ENCODE assay signal across 13 mouse cellular contexts in genomic region chr8:89072968-89073382, GRCm38 (mm10). TPM values are rescaled to one million over a fixed set of nuclear protein-coding genes. Genes with fewer than 3 reads are reported as not detected.
DNase-seq lines count a peak whose midpoint lies in the region; ATAC-seq and TF ChIP-seq lines count a peak whose summit lies in the region.
"Had no signal": no experiment of that assay in that cellular context is flagged by ENCODE, and none has a peak within 500 bp of the region (broad histone marks: within the 10 kb centered on the region; RNA-seq: fewer than 3 reads in every experiment).

No protein-coding gene starts in this region.

- 12% methylated on average over 3 of the region's 3 CpGs for WGBS in kidney, embryonic 16.5 days
- 13% methylated on average over 3 of the region's 3 CpGs for WGBS in forebrain, embryonic 16.5 days
- WGBS in midbrain, embryonic 14.5 days = 13% methylated on average over 3 of the region's 3 CpGs
- 43% methylated on average over 3 of the region's 3 CpGs for WGBS in thymus, adult 2 months

- no peaks in the 10 kb centered on the region for H3K27me3 ChIP-seq in kidney, embryonic 16.5 days (ENCODE audit: insufficient read depth, low read length)
- H3K27me3 ChIP-seq in forebrain, embryonic 16.5 days (replicated peaks; ENCODE audit: control insufficient read depth, insufficient read depth, low read length) = no peaks in the 10 kb centered on the region
- no peaks in the 10 kb centered on the region for H3K27me3 ChIP-seq in midbrain, embryonic 14.5 days (ENCODE audit: control insufficient read depth, insufficient read depth, low read length)
- no peaks in the 10 kb centered on the region for H3K27me3 ChIP-seq in thymus, adult 2 months (ENCODE audit: control insufficient read depth, insufficient read depth, low read length)
- H3K27me3 ChIP-seq: heart, embryonic 12.5 days; intestine, embryonic 15.5 days had no signal

- no peak for TF ChIP-seq CTCF in thymus, adult 2 months (IDR thresholded peaks at IDR 0.05; ENCODE audit: borderline replicate concordance, control insufficient read depth, extremely low read depth, insufficient read depth, low read length, poor library complexity)

- H3K4me1 ChIP-seq in kidney, embryonic 16.5 days (ENCODE audit: insufficient read depth, low read length) = peaks cover 7% of the 10 kb centered on the region
- peaks cover 5 to 30% of the 10 kb centered on the region in 2 experiments for H3K4me1 ChIP-seq in ES-E14 (ENCODE audit: control insufficient read depth in 2 of 2, insufficient read depth in 2 of 2, low read length in 2 of 2, poor library complexity in 1 of 2)
- H3K4me1 ChIP-seq in forebrain, embryonic 16.5 days (replicated peaks; ENCODE audit: control insufficient read depth, insufficient read depth, low read length) = peaks cover 10% of the 10 kb centered on the region
- no peaks in the 10 kb centered on the region for H3K4me1 ChIP-seq in midbrain, embryonic 14.5 days (ENCODE audit: control insufficient read depth, insufficient read depth, low read length)
- H3K4me1 ChIP-seq in thymus, adult 2 months (replicated peaks; ENCODE audit: control insufficient read depth, insufficient read depth, low read length) = no peaks in the 10 kb centered on the region

- no peak for DNase-seq in kidney, adult 9 months
- DNase-seq in ES-E14 (ENCODE audit: low read depth, low spot score) = peak; percentile 28
- peak; percentile 47 for DNase-seq in midbrain, embryonic 14.5 days
- no peak for DNase-seq in thymus, adult 2 months
- no peak for DNase-seq in heart, adult 9 months (ENCODE audit: low spot score in 2 of 2)
- DNase-seq: lung, embryonic 14.5 days; right cerebral cortex, postnatal 14 days had no signal

- ATAC-seq in kidney, embryonic 16.5 days (ENCODE audit: low FRiP score, low TSS enrichment) = 0 out of 2 replicates have a peak, but pooled peaks have one; percentile 31
- peak; percentile 77 for ATAC-seq in forebrain, embryonic 16.5 days
- no peak for ATAC-seq in midbrain, embryonic 14.5 days (ENCODE audit: low FRiP score, low TSS enrichment)
- no peak for ATAC-seq in cerebellum, adult (ENCODE audit: insufficient number of reproducible peaks, low FRiP score, low TSS enrichment)
- ATAC-seq: intestine, embryonic 15.5 days had no signal

- no peaks in the 10 kb centered on the region for H3K9me3 ChIP-seq in kidney, embryonic 16.5 days (ENCODE audit: low read length)
- H3K9me3 ChIP-seq in ES-E14 (ENCODE audit: control insufficient read depth, insufficient read depth, low read depth, low read length) = no peaks in the 10 kb centered on the region
- no peaks in the 10 kb centered on the region for H3K9me3 ChIP-seq in forebrain, embryonic 16.5 days (ENCODE audit: control insufficient read depth, low read length)
- H3K9me3 ChIP-seq in midbrain, embryonic 14.5 days (ENCODE audit: control insufficient read depth, low read length) = no peaks in the 10 kb centered on the region
- H3K9me3 ChIP-seq: heart, embryonic 12.5 days; intestine, embryonic 15.5 days had no signal

- in situ Hi-C loops in ES-E14 (cut with MboI; ENCODE audit: low sequenced_read_pairs in 2 of 2, unreplicated experiment in 2 of 2) = no loop called here

- H3K27ac ChIP-seq in kidney, embryonic 16.5 days (ENCODE audit: low read length) = no peak overlapping the region
- H3K27ac ChIP-seq in ES-E14 (ENCODE audit: insufficient read depth, low read depth, low read length, poor library complexity, severe bottlenecking) = peak overlapping the region; percentile 90
- peak overlapping the region; percentile 43; the same call in 1 of the 2 replicates for H3K27ac ChIP-seq in forebrain, embryonic 16.5 days (ENCODE audit: low read length)
- H3K27ac ChIP-seq in midbrain, embryonic 14.5 days (replicated peaks; ENCODE audit: low read depth, low read length) = 0 out of 2 replicates have a peak overlapping the region, but pooled peaks have one; percentile 32
- H3K27ac ChIP-seq in thymus, adult 2 months (ENCODE audit: control insufficient read depth, insufficient read depth, low read length) = no peak overlapping the region
- H3K27ac ChIP-seq: intestine, embryonic 15.5 days had no signal

- no peak overlapping the region for H3K4me3 ChIP-seq in kidney, embryonic 16.5 days (ENCODE audit: low read length)
- H3K4me3 ChIP-seq in ES-E14 (ENCODE audit: insufficient read depth in 1 of 2, low read depth in 1 of 2, low read length in 2 of 2, poor library complexity in 1 of 2, severe bottlenecking in 1 of 2) = no peak overlapping the region
- H3K4me3 ChIP-seq in forebrain, embryonic 16.5 days (replicated peaks; ENCODE audit: low read length) = no peak overlapping the region
- no peak overlapping the region for H3K4me3 ChIP-seq in midbrain, embryonic 14.5 days (replicated peaks; ENCODE audit: low read depth, low read length)
- H3K4me3 ChIP-seq in thymus, adult 2 months (ENCODE audit: control insufficient read depth, insufficient read depth, low read length) = no peak overlapping the region
- H3K4me3 ChIP-seq: heart, embryonic 12.5 days; intestine, embryonic 15.5 days had no signal

- no peak overlapping the region for H3K9ac ChIP-seq in kidney, embryonic 16.5 days (replicated peaks; ENCODE audit: low read length)
- no peak overlapping the region for H3K9ac ChIP-seq in ES-E14 (ENCODE audit: insufficient read depth, low read depth, low read length, poor library complexity, severe bottlenecking)
- H3K9ac ChIP-seq in forebrain, embryonic 16.5 days (replicated peaks; ENCODE audit: low read depth, low read length) = no peak overlapping the region
- no peak overlapping the region for H3K9ac ChIP-seq in midbrain, embryonic 14.5 days (replicated peaks; ENCODE audit: low read length)
- H3K9ac ChIP-seq: heart, embryonic 12.5 days; intestine, embryonic 15.5 days; lung, embryonic 14.5 days had no signal

- no peak for TF ChIP-seq POLR2A in thymus, adult 2 months (IDR thresholded peaks at IDR 0.05; ENCODE audit: control insufficient read depth, extremely low read depth, insufficient read depth, low read length, poor library complexity)

- no peak overlapping the region for H3K4me2 ChIP-seq in kidney, embryonic 16.5 days (replicated peaks; ENCODE audit: low read depth, low read length)
- no peak overlapping the region for H3K4me2 ChIP-seq in forebrain, embryonic 16.5 days (ENCODE audit: low read length)
- H3K4me2 ChIP-seq in midbrain, embryonic 14.5 days (ENCODE audit: low read length) = no peak overlapping the region
- H3K4me2 ChIP-seq: heart, embryonic 12.5 days; intestine, embryonic 15.5 days; lung, embryonic 14.5 days had no signal

- no peaks in the 10 kb centered on the region for H3K36me3 ChIP-seq in kidney, embryonic 16.5 days (ENCODE audit: insufficient read depth, low read length)
- no peaks in the 10 kb centered on the region for H3K36me3 ChIP-seq in ES-E14 (ENCODE audit: control insufficient read depth, insufficient read depth, low read length, poor library complexity, severe bottlenecking)
- no peaks in the 10 kb centered on the region for H3K36me3 ChIP-seq in forebrain, embryonic 16.5 days (ENCODE audit: control insufficient read depth, insufficient read depth)
- H3K36me3 ChIP-seq in midbrain, embryonic 14.5 days (ENCODE audit: control insufficient read depth, insufficient read depth, low read length) = no peaks in the 10 kb centered on the region
- no peaks in the 10 kb centered on the region for H3K36me3 ChIP-seq in thymus, adult 2 months (ENCODE audit: control insufficient read depth, insufficient read depth, low read length)
- H3K36me3 ChIP-seq: heart, embryonic 12.5 days; intestine, embryonic 15.5 days had no signal

TF ChIP-seq in ES-E14, 5 proteins besides CTCF, POLR2A, EP300 and RAD21:
- no peak for TF ChIP-seq HCFC1 (IDR thresholded peaks at IDR 0.05; ENCODE audit: borderline replicate concordance, insufficient read depth, low read length)
- TF ChIP-seq ZNF384 (IDR thresholded peaks at IDR 0.05; ENCODE audit: low read depth, low read length) = no peak

RNA-seq across cellular contexts. Expression of gene Sall1, which starts 29.0 kb away (rescaled TPM):
- polyA plus RNA-seq in kidney, embryonic 16.5 days (2015; fragmentation: Nextera tagmentation; extraction: Ambion mirVana) = 38.7 and 44.4 TPM in 2 replicates
- total RNA-seq in ES-E14 (2012; rRNA removed) = 22.5 and 26.4 TPM in 2 replicates
- polyA plus RNA-seq in forebrain, embryonic 16.5 days (2015; fragmentation: Nextera tagmentation; extraction: Ambion mirVana) = 12.5 and 14.6 TPM in 2 replicates
- polyA plus RNA-seq in midbrain, embryonic 14.5 days (2014; fragmentation: Nextera tagmentation; extraction: Ambion mirVana) = 7.7 and 9.2 TPM in 2 replicates
- 0.03 and 0.04 TPM in 2 replicates for polyA plus RNA-seq in thymus, adult 2 months (2012; rRNA removed)
- total RNA-seq: monocyte, adult 5-6 weeks had no signal

Comparison
In these comparisons a context has a peak if more than half of its experiments do, and no peak if none do; other contexts are left out.
1. ATAC-seq: peak in kidney, embryonic 16.5 days (single experiment) and forebrain, embryonic 16.5 days (single experiment); none in midbrain, embryonic 14.5 days (single experiment) and cerebellum, adult (single experiment).
2. H3K27ac ChIP-seq: peak in ES-E14 (single experiment), forebrain, embryonic 16.5 days (single experiment) and midbrain, embryonic 14.5 days (single experiment); none in kidney, embryonic 16.5 days (single experiment) and thymus, adult 2 months (single experiment).
3. DNase-seq: peak in ES-E14 (single experiment) and midbrain, embryonic 14.5 days (single experiment); none in kidney, adult 9 months (single experiment), thymus, adult 2 months (single experiment) and heart, adult 9 months (0 of 2).